Mouse (Mus musculus) kidney, postnatal 36 days (tissue): ENCODE results near the gene Pcbp3.

Experiments used
- DNase-seq, 2 experiments: peaks; one replicate each; pipeline ENCODE4 v3.0.0; 2021 to 2022; ENCODE audit warnings: mixed read lengths in 2 of 2

Gene Pcbp3

DNA sequence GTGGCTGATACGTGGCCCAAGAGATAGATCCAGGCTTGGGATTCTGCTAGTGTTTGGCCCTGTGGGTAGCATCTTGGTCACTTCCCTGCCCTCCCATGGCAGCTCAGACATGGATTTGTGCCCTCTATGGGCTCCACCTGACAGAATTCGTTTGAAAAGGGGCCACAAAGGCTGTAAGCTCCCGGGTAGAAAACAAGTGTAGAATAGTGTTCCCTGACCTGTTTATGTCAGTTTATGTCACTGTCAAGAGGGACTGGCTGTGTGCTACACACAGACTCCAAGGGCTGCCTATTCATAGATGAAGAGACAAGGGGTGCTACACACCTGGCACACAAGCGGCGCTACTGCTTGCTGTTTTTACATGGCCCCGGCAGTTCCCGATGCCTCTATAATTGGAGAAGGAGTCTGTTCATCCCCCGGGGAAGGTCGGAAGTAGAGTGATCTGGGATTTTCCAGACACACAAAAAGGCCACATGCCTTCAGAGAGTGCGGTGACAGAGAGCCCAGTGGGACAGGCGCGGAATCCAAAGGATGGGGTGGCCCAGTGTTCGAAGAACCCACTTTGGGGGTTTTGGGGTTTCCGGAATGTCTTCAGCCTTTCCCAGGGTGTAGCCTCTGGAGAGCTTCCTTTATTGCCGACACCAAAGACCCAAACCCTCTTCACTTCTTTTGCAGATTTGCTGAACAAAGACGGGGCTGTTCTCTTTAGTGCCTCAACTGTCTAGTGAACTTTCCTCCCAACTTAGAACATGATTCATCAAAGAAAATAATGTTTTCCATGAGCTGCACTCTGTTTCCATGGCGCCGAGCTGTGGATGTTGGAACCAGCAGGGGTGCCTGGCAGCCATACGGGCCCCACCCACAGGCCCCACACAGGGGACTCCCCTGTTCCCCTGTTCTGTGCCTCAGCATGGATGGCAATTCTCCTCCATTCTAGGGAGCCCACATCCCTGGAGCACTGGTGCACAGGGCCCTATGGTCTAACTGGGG is 231.8 kb downstream of the Pcbp3 start:
- DNase-seq, result no peak

DNA sequence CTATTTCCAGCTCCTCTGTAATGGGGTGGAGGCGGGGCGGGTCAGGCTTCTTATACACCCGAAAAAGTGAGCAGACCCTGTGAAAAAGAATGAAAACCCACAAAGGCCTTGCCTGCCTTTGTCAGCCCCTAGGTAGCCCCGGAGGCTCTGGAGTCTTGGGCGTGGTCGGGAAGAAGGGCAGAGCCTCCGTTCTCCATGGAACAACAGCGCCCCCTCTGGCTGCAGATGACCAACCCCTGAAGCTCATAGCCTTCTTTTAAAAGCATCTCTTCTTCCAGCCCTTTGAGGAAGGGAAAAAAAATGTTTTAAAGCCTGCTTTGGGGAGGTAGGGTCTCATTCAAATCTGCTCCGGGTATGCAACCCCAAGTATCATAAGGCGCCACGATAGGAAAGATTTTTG is 233.3 kb downstream of the Pcbp3 start:
- peak; percentile 51 to 85 for DNase-seq

DNA sequence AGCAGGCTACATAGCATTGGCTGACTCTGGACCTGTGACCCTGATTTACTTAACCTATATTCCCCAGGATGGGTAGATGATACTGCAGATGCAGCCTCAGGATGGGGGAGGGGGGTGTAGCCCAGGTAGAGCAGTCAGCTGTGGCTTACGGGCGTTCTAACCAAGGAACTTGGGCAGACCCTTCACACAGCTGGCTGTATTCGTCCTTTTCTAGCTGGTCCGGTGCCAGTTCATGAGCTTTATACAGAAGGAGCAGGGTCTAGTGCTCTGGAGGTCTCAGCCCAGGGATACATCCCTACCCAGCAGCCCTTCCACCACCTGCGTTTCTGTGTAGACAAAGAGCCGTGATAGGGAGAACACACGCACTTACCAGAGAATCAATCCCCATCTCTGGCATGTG is 234.4 kb downstream of the Pcbp3 start:
- no peak for DNase-seq

GRCm38 (mm10) chr10:76726866-76727265 is 234.8 kb downstream of the Pcbp3 start:
- DNase-seq, result no peak

GRCm38 (mm10) chr10:76725682-76726285 is 235.9 kb downstream of the Pcbp3 start, which contains the start of gene Col6a1:
Gene Col6a1 (minus strand): TSS chr10:76726168.
- DNase-seq, result peak in 1 of 2 experiments; percentile 8

DNA sequence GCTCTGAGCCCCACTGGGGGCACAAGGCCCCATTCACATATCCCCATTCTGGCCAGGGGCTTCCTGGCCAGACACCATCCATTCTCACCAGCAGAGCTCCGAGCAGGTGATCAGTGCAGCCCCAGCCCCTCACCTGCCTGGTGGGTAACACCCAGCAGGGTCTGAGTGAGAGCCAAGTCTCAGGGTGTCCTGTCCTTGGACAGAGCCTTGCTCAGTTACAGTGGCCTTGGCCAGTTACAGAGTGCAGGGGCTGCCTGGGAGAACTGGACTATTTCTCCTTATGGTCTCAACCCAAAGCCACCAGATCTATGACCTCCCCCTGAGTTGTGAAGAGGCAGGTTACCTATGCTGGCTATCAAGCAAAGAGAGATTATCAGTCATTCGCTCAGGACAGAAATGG is 236.6 kb downstream of the Pcbp3 start:
- DNase-seq, result no peak

DNA sequence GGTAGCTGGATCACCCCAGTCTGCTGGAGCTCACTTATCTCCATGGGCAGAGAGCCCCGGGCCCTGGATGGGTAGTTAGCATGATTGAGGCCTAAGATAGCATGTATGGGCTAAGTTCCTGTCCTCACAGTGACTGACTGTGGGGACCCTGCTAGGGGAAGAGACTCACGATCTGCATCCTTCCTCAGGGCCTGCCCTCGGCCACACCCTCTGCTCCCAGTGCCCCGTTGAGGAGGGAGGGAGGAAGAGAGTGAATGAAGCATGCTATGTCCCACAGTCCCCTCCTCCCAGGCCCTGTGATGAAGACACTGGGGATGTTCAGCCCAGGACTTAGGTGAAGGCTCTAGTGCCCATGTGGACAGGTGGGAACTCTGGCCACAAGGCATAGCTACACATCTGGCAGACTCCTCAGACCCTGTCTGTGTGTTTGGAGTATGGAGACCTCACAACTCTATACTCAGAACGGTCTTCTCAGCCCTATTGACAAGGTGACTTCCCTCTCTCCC is 237.4 kb downstream of the Pcbp3 start:
- DNase-seq, result no peak

DNA sequence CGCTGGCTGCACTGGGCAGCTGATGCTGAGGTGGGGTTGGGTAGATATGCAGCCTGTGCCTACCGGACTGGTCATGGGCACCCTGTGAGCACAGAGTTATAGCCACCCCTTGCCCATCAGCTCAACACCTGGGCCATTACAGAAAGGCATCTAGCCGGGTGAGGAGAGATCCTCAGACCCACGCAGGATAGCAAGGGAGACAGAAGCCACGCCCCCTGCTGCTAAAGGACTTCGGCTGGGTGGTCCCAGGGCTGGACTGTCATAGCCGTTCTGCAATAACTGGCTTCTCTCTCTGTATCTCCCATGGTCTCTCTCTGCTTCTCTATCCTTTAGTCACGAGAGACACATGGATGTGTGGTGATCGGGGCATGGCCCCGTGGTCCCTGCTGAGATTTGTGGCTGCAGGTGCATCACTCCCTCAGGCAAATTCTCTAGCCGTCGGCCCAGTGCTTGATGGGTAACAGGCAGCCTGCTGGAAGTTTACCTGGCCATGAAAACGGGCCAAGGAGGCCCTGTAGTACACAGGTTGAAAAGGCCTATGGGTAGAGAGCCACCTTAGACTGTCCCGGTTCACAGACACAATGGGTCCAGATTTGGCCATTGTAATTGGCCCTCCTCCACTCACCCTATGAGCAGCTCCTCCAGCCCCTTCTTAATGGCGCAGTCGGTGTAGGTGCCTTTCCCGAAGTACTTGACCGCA is 238.8 kb downstream of the Pcbp3 start:
- no peak for DNase-seq

DNA sequence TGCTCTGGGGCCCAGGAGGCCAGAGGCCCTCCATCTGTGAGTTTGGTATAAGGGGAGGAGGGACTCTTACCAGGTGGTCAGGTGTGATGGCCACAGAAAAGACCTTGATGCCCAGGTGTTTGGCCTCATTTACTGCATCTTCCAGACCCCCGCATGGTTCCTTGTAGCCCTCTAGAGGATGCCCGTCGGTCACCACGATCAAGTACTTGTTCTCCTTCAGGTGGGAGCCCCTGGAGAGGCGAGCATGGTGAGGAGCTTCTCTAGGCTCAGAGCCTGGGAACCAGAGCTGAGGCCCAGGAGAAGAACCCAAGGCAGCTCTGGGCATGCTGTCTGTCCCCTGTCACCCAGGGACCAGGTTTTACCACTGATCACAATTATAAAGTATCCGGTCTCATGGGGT is 239.9 kb downstream of the Pcbp3 start:
- no peak for DNase-seq

DNA sequence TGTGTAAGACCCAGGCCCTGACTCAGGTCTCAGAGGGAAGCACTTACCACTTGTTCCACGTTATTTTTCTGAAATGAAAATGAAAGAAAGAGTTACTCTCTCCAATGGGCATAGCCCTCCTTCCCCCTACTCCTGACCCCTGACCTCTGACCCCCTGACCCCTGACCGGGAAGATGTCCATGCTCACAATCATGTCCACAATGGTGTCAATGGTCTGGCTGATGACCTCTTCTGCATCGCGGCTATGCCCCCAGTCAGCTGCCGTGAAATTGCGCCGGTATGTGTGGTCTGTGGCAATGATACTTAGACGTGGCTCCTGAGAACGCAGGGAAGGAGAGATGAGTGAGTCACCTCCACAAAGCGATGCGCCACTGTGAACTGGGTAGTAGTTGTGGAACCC is 240.5 kb downstream of the Pcbp3 start:
- DNase-seq, result no peak

GRCm38 (mm10) chr10:76717631-76718030 is 244.1 kb downstream of the Pcbp3 start:
- no peak for DNase-seq

DNA sequence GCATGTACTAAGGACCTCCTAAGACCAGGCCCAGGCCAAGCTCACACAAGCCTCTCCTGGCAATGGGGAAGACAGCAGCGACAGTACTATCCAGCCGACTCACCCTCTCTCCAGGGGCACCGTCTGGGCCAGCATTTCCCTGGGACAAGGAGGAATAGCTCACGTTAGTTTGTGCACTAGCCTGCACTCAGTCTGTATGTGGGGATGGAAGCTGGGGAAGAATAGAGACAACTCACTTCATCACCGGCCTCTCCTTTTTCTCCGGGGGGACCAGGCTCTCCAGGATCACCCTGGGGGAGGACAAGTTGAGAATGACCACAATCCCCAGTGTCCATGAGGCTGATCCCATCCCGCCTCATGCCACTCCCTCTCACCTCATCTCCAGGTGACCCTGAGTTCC is 244.7 kb downstream of the Pcbp3 start:
- no peak for DNase-seq

DNA sequence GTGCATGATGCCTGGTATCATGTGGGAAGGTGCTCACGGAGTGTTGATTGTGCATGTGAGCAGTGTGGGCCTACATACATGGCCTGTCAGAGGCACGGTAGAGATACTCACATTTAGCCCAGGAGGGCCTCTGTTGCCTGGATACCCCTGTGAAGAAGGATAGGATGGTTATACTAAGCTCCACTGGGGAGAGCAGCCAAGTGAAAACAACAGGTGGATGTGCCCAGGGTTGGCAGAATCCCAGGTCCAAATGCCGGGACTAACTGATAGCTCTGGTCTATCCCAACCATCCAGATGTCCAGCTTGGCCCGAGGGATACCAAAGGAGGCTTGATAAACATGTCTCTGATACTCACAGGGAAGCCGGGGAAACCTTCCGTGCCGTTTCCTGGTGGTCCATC is 247.4 kb downstream of the Pcbp3 start:
- no peak for DNase-seq

GRCm38 (mm10) chr10:76712500-76712899 is 249.2 kb downstream of the Pcbp3 start:
- peak; percentile 29 to 45 for DNase-seq
